Mouse (Mus musculus) megakaryocyte, embryonic 14.5 days (primary cell): Measurements from ENCODE around the gene Tex33. TPM values are rescaled to one million over a fixed set of nuclear protein-coding genes. Genes with fewer than 3 reads are reported as not detected.
A peak's percentile ranks its signal among the peaks of the same experiment; 100 is the strongest.
"Not testable (repeated sequence)": the region's sequence is repeated elsewhere in the genome, so short reads cannot be mapped to it uniquely, and the experiment has no call there.

Experiments
- H3K27me3 ChIP-seq: replicated peaks from 2 replicates; pipeline ENCODE3; 2012; ENCODE audit warnings: inconsistent platforms
- H3K36me3 ChIP-seq: replicated peaks from 2 replicates; pipeline ENCODE3; 2012; ENCODE audit warnings: low read length, inconsistent platforms, mixed read lengths
- H3K4me1 ChIP-seq: 2 replicates; pipeline ENCODE4 v1.6.1; 2012; ENCODE audit warnings: inconsistent platforms
- H3K4me3 ChIP-seq: replicated peaks from 2 replicates; pipeline ENCODE3; 2012; ENCODE audit warnings: moderate library complexity, mild to moderate bottlenecking, inconsistent platforms
- H3K9me3 ChIP-seq: 2 replicates; pipeline ENCODE4 v1.6.1; 2012; ENCODE audit warnings: inconsistent platforms
- FLI1 ChIP-seq: IDR thresholded peaks from 2 replicates; pipeline ENCODE4 v1.6.1; 2012; ENCODE audit warnings: low read length, inconsistent platforms, mixed read lengths
- GATA1 ChIP-seq: IDR thresholded peaks from 3 replicates; pipeline ENCODE4 v1.6.1; 2012; ENCODE audit warnings: mixed read lengths, low read length, inconsistent platforms, borderline replicate concordance
- polyA plus RNA-seq: library from polyadenylated mRNA; stranded (reverse); fragments of >175 nt; gene quantifications from 2 replicates; pipeline ENCODE4 v1.2.3, GENCODE M21; 2012; ENCODE audit warnings: low replicate concordance; ENCODE audit not compliant: insufficient read depth

The Tex33 gene
- polyA plus RNA-seq, 1 experiment = not detected

- Histone ChIP-seq H3K27me3 (peaks cover 23% of the 10 kb centered on the region), H3K9me3 (no peaks in the 10 kb centered on the region), H3K36me3 (peaks cover 1% of the 10 kb centered on the region), H3K4me1 (peaks cover 35% of the 10 kb centered on the region), H3K4me3 (no peak overlapping the region)
- TF ChIP-seq GATA1 = no peak
- no peak for TF ChIP-seq FLI1
These were observed 40.2 kb downstream of the Tex33 start for GRCm38 (mm10) chr15:78355548-78355947.

GRCm38 (mm10) chr15:78354958-78355357, 40.8 kb downstream of the Tex33 start:
- H3K27me3 ChIP-seq = peaks cover 19% of the 10 kb centered on the region
- no peaks in the 10 kb centered on the region for H3K9me3 ChIP-seq
- no peak overlapping the region for H3K4me3 ChIP-seq
- H3K36me3 ChIP-seq = peaks cover 7% of the 10 kb centered on the region
- TF ChIP-seq FLI1 = no peak
- no peak for TF ChIP-seq GATA1
- H3K4me1 ChIP-seq = peaks cover 37% of the 10 kb centered on the region

GRCm38 (mm10) chr15:78351586-78352165, 44.0 kb downstream of the Tex33 start:
- Histone ChIP-seq H3K27me3 (peaks cover 5% of the 10 kb centered on the region), H3K9me3 (no peaks in the 10 kb centered on the region), H3K4me1 (peaks cover 37% of the 10 kb centered on the region), H3K36me3 (peaks cover 36% of the 10 kb centered on the region), H3K4me3 (no peak overlapping the region)
- TF ChIP-seq GATA1 (no peak), FLI1 (no peak)

GRCm38 (mm10) chr15:78344567-78344966, 51.1 kb downstream of the Tex33 start:
- no peaks in the 10 kb centered on the region for H3K27me3 ChIP-seq
- H3K9me3 ChIP-seq = no peaks in the 10 kb centered on the region
- peaks cover 83% of the 10 kb centered on the region for H3K36me3 ChIP-seq
- H3K4me1 ChIP-seq = peaks cover 13% of the 10 kb centered on the region
- no peak overlapping the region for H3K4me3 ChIP-seq
- TF ChIP-seq FLI1 = no peak

- Histone ChIP-seq H3K9me3 (no peaks in the 10 kb centered on the region), H3K27me3 (no peaks in the 10 kb centered on the region), H3K4me1 (peaks cover 22% of the 10 kb centered on the region), H3K4me3 (no peak overlapping the region), H3K36me3 (peaks cover 84% of the 10 kb centered on the region)
- TF ChIP-seq GATA1 = no peak
- TF ChIP-seq FLI1 = no peak
These were observed 52.0 kb downstream of the Tex33 start for GRCm38 (mm10) chr15:78343683-78344082.

GRCm38 (mm10) chr15:78340919-78341318, 54.8 kb downstream of the Tex33 start:
- H3K4me1 ChIP-seq = peaks cover 24% of the 10 kb centered on the region
- not testable (repeated sequence) for H3K27me3 ChIP-seq, H3K9me3 ChIP-seq, H3K4me3 ChIP-seq
- peaks cover 82% of the 10 kb centered on the region for H3K36me3 ChIP-seq

GRCm38 (mm10) chr15:78339627-78340423, 55.9 kb downstream of the Tex33 start:
- H3K4me3 ChIP-seq, H3K9me3 ChIP-seq, H3K27me3 ChIP-seq: not testable (repeated sequence)
- peaks cover 20% of the 10 kb centered on the region for H3K4me1 ChIP-seq
- peaks cover 80% of the 10 kb centered on the region for H3K36me3 ChIP-seq

- Histone ChIP-seq H3K27me3 (no peaks in the 10 kb centered on the region), H3K36me3 (peaks cover 73% of the 10 kb centered on the region), H3K4me3 (no peak overlapping the region), H3K4me1 (peaks cover 47% of the 10 kb centered on the region), H3K9me3 (no peaks in the 10 kb centered on the region)
- TF ChIP-seq GATA1 (no peak), FLI1 (no peak)
These were observed 61.3 kb downstream of the Tex33 start for GRCm38 (mm10) chr15:78334380-78334779.

GRCm38 (mm10) chr15:78332981-78333380, 62.7 kb downstream of the Tex33 start:
- no peak for TF ChIP-seq FLI1
- TF ChIP-seq GATA1 = no peak
- Histone ChIP-seq H3K9me3 (no peaks in the 10 kb centered on the region), H3K4me1 (peaks cover 46% of the 10 kb centered on the region), H3K36me3 (peaks cover 65% of the 10 kb centered on the region), H3K27me3 (no peaks in the 10 kb centered on the region), H3K4me3 (no peak overlapping the region)

- peaks cover 59% of the 10 kb centered on the region for H3K4me1 ChIP-seq
These were observed 64.0 kb downstream of the Tex33 start for GRCm38 (mm10) chr15:78331523-78332340.

More at GRCm38 (mm10) chr15:78331523-78332340, 64.0 kb downstream of the Tex33 start:
- TF ChIP-seq GATA1 (no peak), FLI1 (no peak)
- Histone ChIP-seq H3K27me3 (no peaks in the 10 kb centered on the region), H3K36me3 (peaks cover 59% of the 10 kb centered on the region), H3K9me3 (no peaks in the 10 kb centered on the region), H3K4me3 (peak overlapping the region; percentile 48)
